In genomic region chr17:56990115-56990746, GRCm38 (mm10) we compare ENCODE assay signal across 8 mouse cellular contexts. TPM values are rescaled to one million over a fixed set of nuclear protein-coding genes. Genes with fewer than 3 reads are reported as not detected.
DNase-seq lines count a peak whose midpoint lies in the region; ATAC-seq lines count a peak whose summit lies in the region.

Clpp (plus strand) TSS chr17:56990305.

- peaks cover 20% of the 10 kb centered on the region for H3K36me3 ChIP-seq in lung, embryonic 16.5 days (ENCODE audit: control insufficient read depth, insufficient read depth, low read length)

- H3K27me3 ChIP-seq in lung, embryonic 16.5 days (ENCODE audit: control insufficient read depth, insufficient read depth, low read depth, low read length): no peaks in the 10 kb centered on the region

- peak within 1 kb of the TSS; percentile 80 for H3K27ac ChIP-seq in lung, embryonic 16.5 days (ENCODE audit: low read length)

- H3K4me1 ChIP-seq in lung, embryonic 16.5 days (replicated peaks; ENCODE audit: control insufficient read depth, insufficient read depth, low read length): peaks cover 7% of the 10 kb centered on the region; the same call in 1 of the 2 replicates

- H3K9ac ChIP-seq in lung, embryonic 16.5 days (ENCODE audit: low read length): peak within 1 kb of the TSS; percentile 88

- H3K9me3 ChIP-seq in lung, embryonic 16.5 days (ENCODE audit: control insufficient read depth, low read length): no peaks in the 10 kb centered on the region

- WGBS in lung, embryonic 16.5 days: under 1% methylated on average over 52 of the region's 52 CpGs

- peak; percentile 97 to 98 for ATAC-seq in hematopoietic stem cell, adult 5-6 weeks (replicated peaks in 1 of 2; ENCODE audit: insufficient read depth in 1 of 2, low FRiP score in 2 of 2, low TSS enrichment in 1 of 2, low read depth in 1 of 2, poor library complexity in 2 of 2, severe bottlenecking in 2 of 2)
- ATAC-seq in lung, embryonic 16.5 days (ENCODE audit: low read depth): peak; percentile 98

- H3K4me3 ChIP-seq in lung, embryonic 16.5 days (ENCODE audit: low read length): peak within 1 kb of the TSS; percentile 96

- DNase-seq in MEL-GATA-1-ER (ENCODE audit: extremely low read depth, low read depth): peak; percentile 96
- DNase-seq in cerebellum, adult 8-10 months: peak; percentile 90
- peak; percentile 93 for DNase-seq in forelimb bud, embryonic 11.5 days (ENCODE audit: low read depth, low spot score)
- peak; percentile 87 for DNase-seq in layer of hippocampus, adult 9-10 months (ENCODE audit: low spot score)
- peak; percentile 64 for DNase-seq in ovary, postnatal 10 days (ENCODE audit: low spot score)
- peak; percentile 92 to 93 for DNase-seq in thymus, postnatal 10 days (ENCODE audit: low spot score in 2 of 2)

- peak within 1 kb of the TSS; percentile 79 for H3K4me2 ChIP-seq in lung, embryonic 16.5 days (ENCODE audit: low read depth, low read length)

RNA-seq across cellular contexts. Expression of gene Clpp, which starts in this region (rescaled TPM):
- 43.0 and 66.4 TPM in 2 replicates for total RNA-seq in hematopoietic stem cell, adult 5-6 weeks (2017)
- polyA plus RNA-seq in lung, embryonic 16.5 days (2015; fragmentation: Nextera tagmentation; extraction: Ambion mirVana): 113 and 124 TPM in 2 replicates

Comparison
In these comparisons a context has a peak if more than half of its experiments do, and no peak if none do; other contexts are left out.
1. Peak in every context shown above with its lines: DNase-seq, ATAC-seq, H3K4me3 ChIP-seq and H3K27ac ChIP-seq.